Mouse (Mus musculus): ENCODE data around the gene Abhd5.
"Not testable (repeated sequence)": the region's sequence is repeated elsewhere in the genome, so short reads cannot be mapped to it uniquely, and the experiment has no call there.

Abhd5 gene

DNA sequence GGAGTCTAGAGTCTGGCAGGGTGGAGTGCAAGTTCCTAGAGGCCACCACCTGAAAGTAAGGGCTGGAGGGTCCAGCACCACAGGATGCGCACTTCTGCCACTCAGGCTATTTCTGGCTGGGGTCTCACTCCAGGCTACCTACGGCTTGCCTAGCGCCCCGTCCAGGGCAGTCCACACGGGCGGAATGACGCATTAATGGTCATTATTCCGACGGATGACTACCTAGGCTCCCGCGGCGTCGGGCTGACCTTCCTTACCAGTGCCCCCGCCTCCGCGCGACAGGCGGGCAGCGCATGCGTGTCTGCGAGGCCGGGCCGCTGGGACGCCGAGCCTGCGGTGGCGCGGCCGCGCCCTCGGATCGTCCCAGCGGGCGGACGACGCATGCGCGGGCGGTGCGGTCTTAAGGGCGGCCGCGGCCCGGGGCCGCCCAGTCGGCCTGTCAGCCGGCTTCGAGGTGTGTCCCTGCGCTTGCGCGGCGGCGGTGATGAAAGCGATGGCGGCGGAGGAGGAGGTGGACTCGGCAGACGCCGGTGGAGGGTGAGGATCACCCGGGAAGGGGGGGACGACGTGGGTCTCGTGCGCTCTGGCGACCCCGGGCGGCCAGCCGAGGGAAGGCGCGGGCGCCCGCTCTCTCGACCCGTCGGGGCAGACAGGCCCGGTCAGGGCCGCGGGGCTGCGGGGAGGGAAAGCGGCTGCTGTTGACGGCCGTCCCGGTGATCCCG lies at the start of gene Abhd5:
Abhd5 (plus strand) TSS at position 306 of the 722 bp plus-strand sequence.
- peak; percentile 93 to 94 for DNase-seq (ENCODE audit: low spot score in 2 of 2)

DNA sequence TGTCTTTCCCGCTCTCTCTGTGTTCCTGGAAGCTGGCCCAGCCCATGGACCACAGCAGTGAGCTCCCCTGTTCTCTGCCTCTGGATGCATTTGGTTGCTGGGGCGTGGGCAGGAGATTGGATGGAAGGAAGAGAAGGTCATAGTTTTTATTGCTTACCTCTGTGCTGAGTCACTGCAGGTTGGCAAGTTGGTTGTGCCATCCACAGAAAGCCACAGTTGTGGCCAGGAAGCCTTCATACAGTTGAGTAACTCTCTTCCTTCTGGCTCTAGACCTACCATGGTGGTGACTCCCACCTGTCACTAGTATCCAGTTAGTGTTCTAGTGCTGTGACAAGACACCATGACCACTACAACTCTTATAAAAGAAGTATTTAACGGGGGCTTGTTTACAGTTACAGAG lies 46.1 kb upstream of the Abhd5 start:
- no peak for DNase-seq (ENCODE audit: low spot score in 2 of 2)

DNA sequence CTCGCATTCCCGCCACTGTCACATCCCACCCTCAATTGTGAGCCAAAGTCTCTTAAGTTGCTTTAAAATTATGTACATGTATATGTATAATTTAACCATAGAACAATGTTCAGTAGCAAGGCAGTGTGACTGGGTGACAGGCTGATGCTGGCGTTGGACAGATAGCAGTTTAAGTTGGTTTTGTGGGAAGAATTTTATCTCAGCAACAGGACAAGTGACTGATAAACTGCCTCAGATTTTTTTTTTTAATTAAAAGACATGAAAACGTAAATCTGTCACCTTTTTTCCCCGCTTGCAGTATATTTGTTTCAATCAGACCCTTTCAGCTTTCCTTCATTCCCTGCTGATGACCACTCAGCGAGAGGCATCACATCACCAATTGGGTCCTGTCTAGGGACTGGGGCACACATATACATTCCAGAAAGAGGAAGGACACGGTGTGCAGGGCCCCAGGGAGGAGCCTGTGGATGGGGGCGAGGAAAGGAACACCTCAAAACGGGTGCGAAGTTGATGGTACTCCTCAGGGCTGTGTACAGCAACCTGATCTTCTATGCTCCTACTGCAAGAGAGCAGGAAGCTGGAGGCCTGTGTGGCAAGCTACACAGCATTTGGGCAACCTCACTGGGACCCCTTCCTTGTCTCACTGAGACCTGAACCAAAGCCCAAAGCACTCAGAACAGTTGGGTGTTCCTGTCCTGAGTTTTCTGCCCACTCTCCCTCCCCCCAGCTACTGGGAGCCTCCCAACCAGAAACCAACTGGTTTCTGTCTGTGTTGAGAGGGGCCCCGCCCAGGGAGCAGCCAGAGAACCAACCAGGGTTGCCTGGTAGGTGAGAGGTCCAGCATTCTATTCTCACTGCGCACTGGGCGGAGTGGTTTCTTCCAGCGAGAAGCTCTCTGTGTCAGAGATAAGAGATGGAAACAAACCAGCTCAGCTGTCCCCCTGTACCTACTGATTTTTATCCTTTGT lies 42.1 kb upstream of the Abhd5 start:
- no peak for DNase-seq (ENCODE audit: low spot score in 2 of 2)

DNA sequence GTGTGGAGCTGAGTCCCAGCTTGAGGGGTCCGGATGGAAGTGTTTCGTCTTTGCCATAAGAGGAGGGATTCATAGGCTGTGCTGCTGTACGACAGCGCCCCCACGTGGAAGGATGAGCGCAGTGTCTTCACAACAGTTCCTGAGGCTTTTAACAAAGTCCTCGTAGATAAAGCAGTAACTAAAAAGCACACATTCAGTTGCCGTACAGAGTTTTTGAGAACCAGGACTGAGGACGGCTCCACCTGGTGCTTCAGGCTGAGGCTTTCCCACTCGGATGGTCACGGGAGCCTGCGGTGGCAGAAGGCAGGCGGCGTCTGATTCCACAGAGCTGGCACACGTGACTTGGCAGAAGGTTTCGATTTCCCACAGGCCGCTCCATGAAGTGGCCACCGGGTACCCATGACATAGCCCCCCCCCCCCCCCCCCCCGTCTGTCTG lies 40.8 kb upstream of the Abhd5 start:
- peak; percentile 71 to 82 for DNase-seq (ENCODE audit: low spot score in 2 of 2)

DNA sequence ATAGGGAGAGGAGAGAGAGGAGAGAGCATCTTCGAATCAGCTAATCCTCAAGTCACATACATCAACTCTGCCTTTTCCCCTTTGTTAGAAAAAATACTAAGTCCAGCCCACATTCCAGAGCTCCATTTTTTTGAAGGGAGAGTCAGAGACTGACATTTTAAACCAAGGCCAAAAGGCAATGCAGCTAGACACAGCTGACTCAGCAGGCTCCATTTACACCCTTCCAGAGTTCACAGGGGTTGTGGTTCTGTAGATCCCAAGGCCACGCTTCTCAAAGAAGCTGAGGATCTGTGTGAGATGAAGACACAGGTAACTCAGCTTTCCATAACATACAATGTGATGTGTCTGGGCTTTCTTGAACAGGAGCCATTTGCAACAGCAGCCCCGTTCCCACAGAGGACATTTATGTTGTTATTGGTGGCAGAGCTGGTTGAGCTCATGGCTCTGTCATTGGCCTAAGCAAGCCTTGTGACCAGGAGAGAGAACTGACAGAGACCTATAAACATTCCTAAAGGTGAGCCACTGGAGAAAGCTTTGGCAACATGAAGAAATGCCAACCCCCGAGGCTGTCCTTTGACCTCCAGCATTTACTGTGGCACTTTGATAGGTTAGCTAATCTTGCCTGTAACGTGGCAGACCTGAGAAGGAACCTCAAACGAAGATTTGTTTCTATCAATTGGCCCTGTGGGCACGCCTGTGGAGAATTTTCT lies 40.2 kb upstream of the Abhd5 start:
- DNase-seq (ENCODE audit: low spot score in 2 of 2), result no peak

DNA sequence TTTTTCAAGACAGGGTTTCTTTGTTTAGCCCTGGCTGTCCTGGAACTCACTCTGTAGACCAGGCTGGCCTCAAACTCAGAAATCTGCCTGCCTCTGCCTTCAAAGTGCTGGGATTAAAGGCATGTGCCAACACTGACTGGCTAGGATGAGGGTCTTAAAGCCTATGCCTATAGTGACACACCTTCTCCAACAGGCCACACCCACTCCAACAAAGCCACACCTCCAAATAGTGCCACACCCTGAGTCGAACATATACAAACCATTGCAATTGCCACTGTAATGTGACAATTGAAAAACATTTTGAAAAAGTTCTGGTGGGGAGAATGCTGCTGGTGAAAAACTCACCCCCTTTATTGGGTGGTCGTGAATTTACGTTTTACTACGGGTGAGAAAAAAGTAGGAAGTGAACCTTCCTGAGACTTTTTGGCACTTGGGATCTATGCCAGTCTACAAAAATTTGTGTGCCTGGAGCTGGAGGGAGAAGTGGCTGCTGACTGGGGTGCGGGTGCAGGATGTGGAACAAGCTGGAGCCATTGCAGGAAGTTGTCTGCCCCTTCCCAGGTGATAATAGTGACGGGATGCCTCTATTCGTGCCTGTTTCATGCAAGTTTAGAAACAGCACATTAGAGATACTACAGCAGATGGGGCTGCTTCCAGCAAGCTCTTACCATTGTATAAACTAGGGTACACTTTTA lies 39.0 kb upstream of the Abhd5 start:
- no peak for DNase-seq (ENCODE audit: low spot score in 2 of 2)

DNA sequence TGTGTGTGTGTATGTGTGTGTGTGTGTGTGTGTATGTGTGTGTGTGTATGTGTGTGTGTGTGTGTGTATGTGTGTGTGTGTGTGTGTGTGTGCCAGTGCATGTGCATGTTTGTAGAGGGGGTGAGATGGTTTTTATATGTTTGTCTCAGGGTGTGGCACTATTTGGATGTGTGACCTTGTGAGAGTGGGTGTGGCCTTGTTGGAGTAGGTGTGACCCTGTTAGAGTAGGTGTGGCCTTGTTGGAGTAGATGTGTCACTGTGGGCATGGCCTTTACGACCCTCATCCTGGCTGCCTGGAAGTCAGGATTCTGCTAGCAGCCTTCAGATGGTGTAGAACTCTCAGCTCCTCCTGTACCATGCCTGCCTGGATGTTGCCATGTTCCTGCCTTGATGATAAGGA lies 38.3 kb upstream of the Abhd5 start:
- DNase-seq (ENCODE audit: low spot score in 2 of 2), result not testable (repeated sequence)

DNA sequence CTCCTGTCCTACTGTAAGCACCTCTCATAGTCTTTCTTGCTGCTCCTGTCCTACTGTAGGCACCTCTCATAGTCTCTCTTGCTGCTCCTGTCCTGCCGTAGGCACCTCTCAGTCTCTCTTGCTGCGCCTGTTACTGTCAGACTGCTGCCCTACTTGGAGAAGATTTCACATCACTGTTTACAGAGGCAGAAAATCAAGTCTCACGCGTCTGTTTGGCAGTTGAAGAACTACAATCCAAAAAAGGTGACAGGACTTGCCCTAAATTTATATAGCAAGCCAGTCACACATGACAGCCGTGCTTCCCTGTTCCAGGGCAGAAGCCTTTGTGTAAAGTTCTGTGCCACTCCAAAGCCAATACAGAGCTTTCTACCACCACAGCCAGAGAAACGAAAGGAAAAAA lies 37.0 kb upstream of the Abhd5 start:
- no peak for DNase-seq (ENCODE audit: low spot score in 2 of 2)

DNA sequence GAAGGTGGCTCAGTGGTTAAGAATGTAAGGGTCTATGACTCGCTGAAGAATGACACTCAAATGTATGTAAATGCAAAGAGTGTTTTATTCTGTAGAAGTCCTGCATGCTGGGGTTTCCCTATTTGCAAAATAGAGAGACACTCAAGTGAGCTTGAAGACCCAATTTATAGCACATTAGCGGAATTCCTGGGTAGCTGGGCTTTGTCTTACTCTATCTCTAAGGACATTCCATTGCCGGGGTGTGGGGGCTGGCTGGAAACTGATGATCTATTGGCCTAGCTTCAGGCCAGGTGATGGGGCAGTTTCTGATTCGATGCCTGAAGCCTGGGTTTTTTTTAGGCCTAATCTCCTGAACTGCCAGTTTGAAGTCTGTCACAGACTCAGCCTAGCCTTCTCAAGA lies 36.5 kb upstream of the Abhd5 start:
- no peak for DNase-seq (ENCODE audit: low spot score in 2 of 2)

DNA sequence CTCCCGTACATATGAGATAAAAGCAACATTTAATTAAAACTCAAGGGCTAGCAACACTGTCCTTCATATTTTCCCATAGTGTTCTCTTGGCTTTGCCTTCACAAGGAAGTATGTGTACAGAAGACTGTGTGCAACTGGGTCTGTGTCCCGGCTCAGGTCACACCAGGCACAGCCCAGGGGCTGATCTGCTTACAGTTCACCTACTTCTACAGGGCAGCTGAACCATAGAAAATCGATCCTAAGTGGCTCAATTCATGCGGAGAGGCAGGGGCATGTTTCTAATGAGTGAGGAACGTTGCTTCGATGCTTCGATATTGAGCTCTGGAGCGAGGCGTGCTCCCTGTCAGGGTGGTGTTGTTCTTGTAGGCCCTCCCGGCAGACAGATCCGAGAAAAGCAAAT lies 35.9 kb upstream of the Abhd5 start:
- no peak for DNase-seq (ENCODE audit: low spot score in 2 of 2)

DNA sequence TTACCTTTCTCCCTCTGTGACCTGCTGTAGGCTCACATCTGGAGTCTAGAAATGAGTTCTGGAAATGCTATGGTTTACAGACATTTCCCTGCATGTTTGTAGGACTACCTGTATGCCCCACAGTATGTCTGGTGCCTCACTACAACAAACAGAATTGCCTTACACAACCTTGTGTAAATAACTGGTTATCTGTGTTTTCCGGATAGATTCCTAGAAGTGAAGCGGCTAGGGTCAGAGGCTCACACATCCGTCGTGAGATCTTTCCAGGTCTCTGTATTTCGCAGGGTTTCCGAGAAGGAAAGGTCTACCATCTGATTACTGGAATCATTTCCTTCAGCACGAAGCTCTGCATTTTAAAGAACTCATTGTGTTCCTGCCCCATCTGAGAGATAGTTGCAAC lies 34.8 kb upstream of the Abhd5 start:
- DNase-seq (ENCODE audit: low spot score in 2 of 2), result no peak

DNA sequence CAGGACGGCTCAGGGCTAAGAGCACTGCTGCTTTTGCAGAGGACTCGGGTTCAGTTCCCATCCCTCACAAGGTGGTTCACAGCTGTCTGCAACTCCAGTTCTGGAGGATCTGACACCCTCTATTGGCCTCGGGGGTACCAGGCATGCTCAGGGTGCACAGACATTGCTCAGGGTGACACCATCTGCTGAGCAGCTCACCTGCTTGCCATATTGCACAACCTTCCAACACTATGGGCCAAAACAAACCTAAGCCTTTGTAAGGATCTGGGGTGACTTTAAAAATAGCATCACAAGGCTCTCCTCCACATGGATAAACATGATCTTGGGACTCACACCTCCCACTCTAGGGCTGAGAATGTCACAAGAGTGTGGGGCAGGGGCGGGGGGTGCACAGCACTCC lies 30.8 kb upstream of the Abhd5 start:
- DNase-seq (ENCODE audit: low spot score in 2 of 2), result no peak

DNA sequence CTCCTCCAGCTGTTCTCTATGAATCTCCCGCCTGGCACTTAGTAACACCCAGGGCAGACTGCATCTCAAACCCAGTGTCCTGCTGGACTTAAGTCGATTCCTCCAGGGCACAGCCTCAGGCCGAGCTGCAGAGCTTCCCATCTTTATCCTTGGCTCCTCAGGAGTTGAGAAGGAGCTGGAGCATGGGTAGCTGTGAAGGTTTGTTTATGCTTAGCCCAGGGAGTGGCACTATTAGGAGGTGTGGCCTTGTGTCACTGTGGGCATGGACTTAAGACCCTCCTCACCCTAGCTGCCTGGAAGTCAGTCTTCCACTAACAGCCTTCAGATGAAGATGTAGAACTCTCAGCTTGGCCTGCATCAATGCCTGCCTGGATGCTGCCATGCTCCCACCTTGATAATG lies 29.1 kb upstream of the Abhd5 start:
- no peak for DNase-seq (ENCODE audit: low spot score in 2 of 2)

DNA sequence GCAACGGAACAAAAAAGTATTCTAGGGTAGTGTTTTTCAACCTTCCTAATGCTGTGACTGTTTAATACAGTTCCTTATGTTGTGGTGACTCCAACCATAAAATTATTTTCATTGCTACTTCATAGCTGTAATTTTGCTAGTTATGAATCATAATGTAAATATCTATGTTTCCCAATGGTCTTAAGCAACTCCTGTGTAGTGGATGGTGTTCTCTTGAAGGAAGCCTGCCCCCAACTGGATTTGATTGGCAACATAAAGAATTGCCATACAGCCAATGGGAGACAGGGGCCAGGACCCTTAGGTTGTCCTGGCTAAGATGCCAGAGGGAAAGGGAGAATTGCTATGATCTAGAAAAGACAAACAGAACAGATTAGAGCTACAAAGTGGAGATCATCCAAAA lies 25.4 kb upstream of the Abhd5 start:
- no peak for DNase-seq (ENCODE audit: low spot score in 2 of 2)

DNA sequence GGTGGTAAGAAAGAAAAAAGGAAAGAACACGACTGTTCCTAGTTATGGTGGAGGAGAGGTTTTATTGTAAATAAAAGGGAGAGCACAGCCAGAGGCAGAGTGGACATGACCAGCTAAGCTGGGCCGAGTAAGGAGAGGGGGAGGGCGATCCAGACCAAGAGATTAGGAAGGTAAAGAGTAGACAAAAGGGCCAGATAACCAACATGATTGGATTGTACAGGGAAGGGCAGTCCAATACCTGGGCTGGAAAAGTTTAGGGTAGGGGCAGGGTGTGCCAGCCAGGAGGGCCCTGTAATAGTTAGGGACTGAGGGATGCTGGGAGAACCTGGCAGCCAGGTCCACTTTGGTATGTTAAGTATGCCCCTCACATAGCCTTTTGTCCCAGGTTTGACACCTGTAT lies 23.2 kb upstream of the Abhd5 start:
- DNase-seq (ENCODE audit: low spot score in 2 of 2), result no peak

DNA sequence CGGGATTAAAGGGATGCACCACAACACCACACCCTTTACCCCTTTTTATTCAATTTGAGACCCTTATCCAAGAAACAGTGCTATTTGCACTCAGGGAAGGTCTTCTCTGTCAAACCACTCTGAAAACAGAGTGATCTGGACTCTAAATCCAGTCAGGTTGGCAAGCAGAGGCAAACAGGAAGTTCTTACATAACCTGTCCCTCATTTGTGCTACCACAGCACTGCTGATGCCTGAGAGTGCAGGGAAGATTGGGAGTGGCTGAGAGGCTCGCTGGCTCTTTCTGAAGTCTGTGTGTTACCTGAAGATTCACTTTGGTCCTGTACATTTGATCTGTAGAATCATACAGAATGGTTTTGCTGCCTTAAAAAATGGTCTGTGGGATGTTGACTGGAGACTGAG lies 14.7 kb upstream of the Abhd5 start:
- no peak for DNase-seq (ENCODE audit: low spot score in 2 of 2)

DNA sequence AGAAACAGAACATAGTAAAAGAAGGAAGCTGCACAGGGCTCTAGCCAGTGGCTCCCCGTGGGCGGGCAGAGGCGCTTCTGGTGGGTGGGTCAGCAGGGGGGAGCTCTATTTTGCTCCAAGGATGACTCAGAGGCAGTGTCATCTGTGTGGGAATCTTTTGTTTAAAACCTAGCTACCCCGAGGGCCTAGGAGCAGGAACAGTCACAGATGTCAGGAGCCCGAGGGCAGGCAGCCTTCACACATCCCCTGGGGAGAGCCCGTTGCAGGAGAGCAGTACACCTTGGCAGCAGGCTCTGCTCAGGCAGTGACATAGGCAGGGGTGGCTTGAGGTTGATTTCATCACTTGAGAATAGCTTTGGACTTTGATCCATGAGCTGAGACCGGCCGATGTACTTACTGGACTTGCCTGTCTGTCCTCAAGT lies 13.9 kb upstream of the Abhd5 start:
- DNase-seq (ENCODE audit: low spot score in 2 of 2), result peak in 1 of 2 experiments; percentile 7

DNA sequence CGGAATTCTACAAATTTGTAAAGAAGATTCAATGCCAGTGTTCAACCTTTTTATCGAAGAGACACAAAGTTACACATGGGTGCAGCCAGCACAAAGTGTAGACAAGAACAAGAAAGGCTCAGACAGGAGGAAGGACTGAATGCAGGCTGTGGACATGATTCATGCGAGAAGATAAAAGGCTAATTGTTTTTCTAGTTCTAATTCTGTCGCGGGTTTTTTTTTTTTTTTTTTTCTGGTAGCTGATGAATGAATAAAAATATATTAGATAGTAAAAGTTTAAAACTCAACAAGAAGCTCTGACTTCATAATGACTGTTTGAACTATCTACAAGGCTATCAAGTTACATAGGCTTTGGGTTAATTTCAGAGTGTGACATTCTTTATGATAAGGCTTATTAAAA lies 11.4 kb upstream of the Abhd5 start:
- DNase-seq (ENCODE audit: low spot score in 2 of 2), result no peak

DNA sequence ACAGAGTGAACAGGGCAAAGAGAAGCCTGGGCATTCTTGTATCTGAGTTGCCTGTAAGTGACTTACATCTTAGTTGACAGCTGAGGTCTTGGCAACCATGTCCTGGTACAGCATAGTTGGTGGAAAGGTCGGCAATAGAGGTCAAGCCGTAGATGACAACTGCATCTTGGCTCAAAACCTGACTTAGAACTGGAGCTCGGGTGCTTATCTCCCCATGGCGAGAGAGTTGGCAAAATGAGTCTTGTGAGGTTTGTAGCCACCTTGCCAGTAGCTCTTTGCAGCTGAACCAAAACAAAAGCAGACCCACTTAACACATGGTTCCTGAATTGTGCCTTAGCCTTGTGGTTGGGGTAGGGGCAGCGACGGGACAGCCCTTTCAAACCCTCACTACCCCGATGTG lies 8.0 kb upstream of the Abhd5 start:
- DNase-seq (ENCODE audit: low spot score in 2 of 2), result no peak

DNA sequence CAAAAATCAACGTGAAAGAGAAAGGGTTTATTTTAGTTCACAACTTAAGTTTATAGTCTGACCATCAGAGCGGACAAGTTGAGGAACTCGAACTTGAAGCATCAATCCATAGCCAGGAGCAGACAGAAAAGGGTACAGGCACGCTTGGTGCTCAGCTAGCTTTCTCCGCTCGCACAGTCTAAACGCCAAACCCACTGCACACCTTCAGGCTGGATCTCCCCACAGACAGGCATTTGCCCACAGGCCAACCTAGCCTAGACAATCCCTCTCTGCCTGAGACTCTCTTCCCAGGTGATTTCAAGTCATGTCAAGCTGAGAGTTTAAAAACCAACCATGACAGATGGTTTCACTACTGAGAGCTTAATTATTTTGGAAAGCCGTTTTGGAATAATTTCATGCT lies 6.8 kb upstream of the Abhd5 start:
- no peak for DNase-seq (ENCODE audit: low spot score in 2 of 2)

DNA sequence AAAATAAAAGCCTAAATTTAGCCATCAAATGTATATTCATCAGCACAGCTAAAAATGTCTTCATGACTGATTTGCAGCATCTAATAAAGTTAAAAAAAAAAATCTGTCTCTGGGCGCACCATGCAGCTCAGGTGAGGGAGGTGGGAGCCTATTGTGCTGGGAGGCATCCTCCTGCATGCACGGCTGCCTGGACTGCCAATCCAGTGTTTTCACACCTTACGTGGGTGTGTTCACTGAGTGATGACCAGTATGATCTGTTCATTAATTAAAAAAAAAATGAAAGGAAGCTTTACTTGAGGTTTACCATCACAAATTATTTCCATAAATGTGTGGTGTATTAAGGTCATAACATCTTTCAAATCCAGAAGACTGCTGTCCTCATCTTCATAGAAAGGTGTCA lies 6.1 kb upstream of the Abhd5 start:
- no peak for DNase-seq (ENCODE audit: low spot score in 2 of 2)

DNA sequence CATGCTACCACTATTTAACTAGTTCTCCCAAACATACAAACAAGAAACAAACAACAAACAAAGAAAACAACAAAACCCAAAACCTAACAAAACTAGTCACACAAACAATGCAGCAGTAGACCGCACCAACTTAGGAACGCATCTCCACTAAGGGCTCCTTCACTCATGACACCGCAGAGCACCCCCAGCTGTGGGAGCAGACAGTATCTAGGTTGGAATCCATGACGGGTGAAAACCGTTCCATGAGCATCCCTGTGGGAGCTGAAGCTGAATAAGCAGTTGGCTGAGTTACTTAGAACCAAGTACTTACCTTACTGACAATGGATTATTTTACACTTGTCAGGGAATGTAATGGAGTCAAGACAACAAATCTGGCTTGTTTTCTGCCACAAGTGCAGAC lies 5.3 kb upstream of the Abhd5 start:
- DNase-seq (ENCODE audit: low spot score in 2 of 2), result no peak
